Mouse (Mus musculus): Measurements from ENCODE around the gene Ush1g.

DNA sequence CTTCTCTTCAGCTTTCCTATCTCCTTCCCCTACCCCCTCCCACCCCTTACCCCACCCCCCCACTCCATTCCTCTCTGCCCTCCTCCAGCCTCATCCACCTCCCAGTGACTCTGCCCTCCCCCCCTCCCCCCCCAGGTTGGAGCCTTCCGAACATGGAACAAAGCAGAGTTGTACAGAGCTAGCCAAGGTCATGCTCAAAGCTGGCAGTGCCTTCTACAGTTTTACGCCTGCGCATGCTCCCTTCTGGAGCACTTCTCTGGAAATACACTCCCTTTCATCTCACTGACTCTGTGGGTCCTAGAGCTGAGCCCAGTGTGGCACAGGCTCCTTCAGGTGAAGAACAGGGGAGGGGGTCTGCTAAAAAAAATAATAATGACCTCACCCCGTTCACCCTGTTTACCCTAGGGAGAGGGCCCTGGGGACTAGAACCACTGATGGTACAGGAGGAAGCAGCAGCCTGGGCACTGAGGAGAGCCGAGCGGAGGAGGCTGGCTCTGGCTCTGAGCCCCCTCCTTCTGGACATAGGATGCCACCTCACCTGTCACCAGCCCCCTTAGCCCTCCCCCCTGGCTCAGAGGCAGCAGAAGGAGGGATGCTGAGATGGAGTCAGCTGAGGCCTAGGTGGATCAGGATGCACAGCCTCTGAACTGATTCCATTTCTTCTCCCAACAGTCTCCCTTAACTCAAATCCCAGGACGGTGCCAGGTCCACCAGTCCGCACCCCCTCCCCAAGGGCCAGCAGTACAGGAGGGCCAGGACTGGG is 38.9 kb downstream of the Ush1g start:
- TF ChIP-seq POLR2A (IDR thresholded peaks at IDR 0.05; ENCODE audit: insufficient read depth, low read depth, low read length) = no peak
- TF ChIP-seq CTCF (IDR thresholded peaks at IDR 0.05; ENCODE audit: insufficient read depth, low read depth, low read length) = no peak

All from olfactory bulb, adult 2 months (tissue).